Mouse (Mus musculus) kidney, adult 18-20 months (tissue): ENCODE data around the gene Hsbp1.
A peak's percentile ranks its signal among the peaks of the same experiment; 100 is the strongest.
"Not testable (repeated sequence)": the region's sequence is repeated elsewhere in the genome, so short reads cannot be mapped to it uniquely, and the experiment has no call there.

ENCODE experiments used
- DNase-seq: peaks from one replicate; pipeline ENCODE4 v3.0.0; 2021

Gene Hsbp1

GRCm38 (mm10) chr8:119344190-119344856 is at the start of gene Hsbp1:
Hsbp1 (plus strand) TSS chr8:119344488.
- peak; percentile 99 for DNase-seq

GRCm38 (mm10) chr8:119295477-119295876 is 48.8 kb upstream of the Hsbp1 start:
- DNase-seq = no peak

GRCm38 (mm10) chr8:119297752-119298151 is 46.5 kb upstream of the Hsbp1 start:
- DNase-seq = peak; percentile 35

GRCm38 (mm10) chr8:119300335-119300734 is 44.0 kb upstream of the Hsbp1 start:
- DNase-seq = no peak

- DNase-seq = no peak
Observed at GRCm38 (mm10) chr8:119304196-119304595, 40.1 kb upstream of the Hsbp1 start.

GRCm38 (mm10) chr8:119311412-119311811 is 32.9 kb upstream of the Hsbp1 start:
- peak; percentile 36 for DNase-seq

- no peak for DNase-seq
Observed at GRCm38 (mm10) chr8:119323215-119323614, 21.1 kb upstream of the Hsbp1 start.

- DNase-seq = peak; percentile 13
Observed at GRCm38 (mm10) chr8:119339546-119339945, 4.7 kb upstream of the Hsbp1 start.

- DNase-seq = no peak
Observed at GRCm38 (mm10) chr8:119343606-119344005, 682 bp upstream of the Hsbp1 start.

- DNase-seq = no peak
Observed at GRCm38 (mm10) chr8:119345029-119345682, 868 bp downstream of the Hsbp1 start.

GRCm38 (mm10) chr8:119345683-119346075 is 1.4 kb downstream of the Hsbp1 start:
- no peak for DNase-seq

GRCm38 (mm10) chr8:119351647-119352046 is 7.4 kb downstream of the Hsbp1 start:
- DNase-seq = no peak

GRCm38 (mm10) chr8:119352977-119353658 is 8.8 kb downstream of the Hsbp1 start:
- no peak for DNase-seq

GRCm38 (mm10) chr8:119353659-119354023 is 9.4 kb downstream of the Hsbp1 start:
- no peak for DNase-seq

GRCm38 (mm10) chr8:119356631-119357030 is 12.3 kb downstream of the Hsbp1 start:
- DNase-seq = not testable (repeated sequence)

- DNase-seq = no peak
Observed at GRCm38 (mm10) chr8:119358175-119358574, 13.9 kb downstream of the Hsbp1 start.

GRCm38 (mm10) chr8:119358836-119359235 is 14.5 kb downstream of the Hsbp1 start:
- peak; percentile 61 for DNase-seq

- no peak for DNase-seq
Observed at GRCm38 (mm10) chr8:119360686-119361295, 16.5 kb downstream of the Hsbp1 start.

- DNase-seq = not testable (repeated sequence)
Observed at GRCm38 (mm10) chr8:119374716-119375115, 30.4 kb downstream of the Hsbp1 start.

GRCm38 (mm10) chr8:119378476-119378875 is 34.2 kb downstream of the Hsbp1 start:
- DNase-seq = no peak

GRCm38 (mm10) chr8:119380619-119381018 is 36.3 kb downstream of the Hsbp1 start:
- DNase-seq = peak; percentile 39

GRCm38 (mm10) chr8:119384478-119384877 is 40.2 kb downstream of the Hsbp1 start:
- peak; percentile 72 for DNase-seq

GRCm38 (mm10) chr8:119385854-119386253 is 41.6 kb downstream of the Hsbp1 start:
- no peak for DNase-seq

GRCm38 (mm10) chr8:119386988-119387387 is 42.7 kb downstream of the Hsbp1 start:
- no peak for DNase-seq
